Mouse (Mus musculus) cerebellum, adult 2 months (tissue): ENCODE results near the gene Gm36079.
"Not testable (repeated sequence)": the region's sequence is repeated elsewhere in the genome, so short reads cannot be mapped to it uniquely, and the experiment has no call there.

Source experiments
- CTCF ChIP-seq: fragments of 200-500 bp; IDR thresholded peaks from 2 replicates; pipeline ENCODE4 v1.5.1; 2011; ENCODE audit warnings: low read depth, mild to moderate bottlenecking, control low read depth, low read length, moderate library complexity, borderline replicate concordance; ENCODE audit not compliant: insufficient read depth
- POLR2A ChIP-seq: fragments of 200-500 bp; IDR thresholded peaks from 2 replicates; pipeline ENCODE4 v1.6.1; 2011; ENCODE audit warnings: low read length, control low read depth, borderline replicate concordance; ENCODE audit not compliant: insufficient read depth

DNA sequence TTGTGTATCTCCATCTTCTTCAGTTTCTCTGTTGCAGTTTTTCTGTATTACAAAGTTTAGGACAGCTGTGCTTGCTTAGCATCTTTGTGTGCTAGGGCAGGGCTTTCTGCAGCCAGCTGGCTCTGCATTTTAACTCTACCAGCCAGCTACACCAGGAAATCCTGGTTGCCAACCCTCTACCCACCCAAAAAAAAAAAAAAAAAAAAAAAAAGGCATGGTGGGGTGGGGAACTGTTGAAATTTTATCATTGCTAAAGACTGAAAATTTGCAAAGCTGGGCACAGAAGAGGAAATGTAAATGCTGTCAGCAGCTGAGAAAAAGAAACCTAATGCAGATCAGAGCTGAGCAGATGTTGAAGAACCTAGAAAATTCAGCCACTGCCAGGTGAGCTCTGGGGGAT, 16.7 kb downstream of the Gm36079 start:
- not testable (repeated sequence) for TF ChIP-seq POLR2A, CTCF
